Mouse (Mus musculus): ENCODE data around the gene Pgm2.

The Pgm2 gene

GRCm38 (mm10) chr5:64144315-64144714, 51.6 kb downstream of the Pgm2 start:
- DNase-seq (ENCODE audit: low read depth, low spot score), result no peak

GRCm38 (mm10) chr5:64146384-64147005, 53.7 kb downstream of the Pgm2 start:
- DNase-seq (ENCODE audit: low read depth, low spot score), result no peak

- peak; percentile 67 for DNase-seq (ENCODE audit: low read depth, low spot score)
These were observed 56.7 kb downstream of the Pgm2 start for GRCm38 (mm10) chr5:64149184-64150127.

GRCm38 (mm10) chr5:64153319-64153718, 60.6 kb downstream of the Pgm2 start:
- DNase-seq (ENCODE audit: low read depth, low spot score), result no peak

- DNase-seq (ENCODE audit: low read depth, low spot score), result peak; percentile 86
These were observed 63.3 kb downstream of the Pgm2 start, which contains the start of gene Tbc1d1 for GRCm38 (mm10) chr5:64155861-64156550. TSS of gene Tbc1d1 (plus strand) at chr5:64156305.

- DNase-seq (ENCODE audit: low read depth, low spot score), result no peak
These were observed 63.8 kb downstream of the Pgm2 start for GRCm38 (mm10) chr5:64156579-64156978.

GRCm38 (mm10) chr5:64157926-64158325, 65.2 kb downstream of the Pgm2 start:
- peak; percentile 84 for DNase-seq (ENCODE audit: low read depth, low spot score)

GRCm38 (mm10) chr5:64158501-64158900, 65.8 kb downstream of the Pgm2 start:
- DNase-seq (ENCODE audit: low read depth, low spot score), result peak; percentile 66

GRCm38 (mm10) chr5:64159065-64159780, 66.5 kb downstream of the Pgm2 start:
- DNase-seq (ENCODE audit: low read depth, low spot score), result peak; percentile 82

GRCm38 (mm10) chr5:64159781-64160704, 67.3 kb downstream of the Pgm2 start:
- peak; percentile 89 for DNase-seq (ENCODE audit: low read depth, low spot score)

GRCm38 (mm10) chr5:64160705-64161391, 68.1 kb downstream of the Pgm2 start:
- DNase-seq (ENCODE audit: low read depth, low spot score), result peak; percentile 90

GRCm38 (mm10) chr5:64161917-64162316, 69.2 kb downstream of the Pgm2 start:
- no peak for DNase-seq (ENCODE audit: low read depth, low spot score)

- no peak for DNase-seq (ENCODE audit: low read depth, low spot score)
These were observed 69.8 kb downstream of the Pgm2 start for GRCm38 (mm10) chr5:64162582-64162981.

- DNase-seq (ENCODE audit: low read depth, low spot score), result no peak
These were observed 71.7 kb downstream of the Pgm2 start for GRCm38 (mm10) chr5:64164414-64164813.

- DNase-seq (ENCODE audit: low read depth, low spot score), result no peak
These were observed 73.1 kb downstream of the Pgm2 start for GRCm38 (mm10) chr5:64165826-64166225.

GRCm38 (mm10) chr5:64168990-64169540, 76.3 kb downstream of the Pgm2 start:
- DNase-seq (ENCODE audit: low read depth, low spot score), result no peak

- no peak for DNase-seq (ENCODE audit: low read depth, low spot score)
These were observed 80.1 kb downstream of the Pgm2 start for GRCm38 (mm10) chr5:64172884-64173283.

- DNase-seq (ENCODE audit: low read depth, low spot score), result no peak
These were observed 80.6 kb downstream of the Pgm2 start for GRCm38 (mm10) chr5:64173302-64173701.

- DNase-seq (ENCODE audit: low read depth, low spot score), result no peak
These were observed 81.7 kb downstream of the Pgm2 start for GRCm38 (mm10) chr5:64174429-64174935.

Measured in A20 (cell line).